Mouse (Mus musculus): ENCODE measurements at regions not wholly inside any gene's neighbourhood (a gene's known extent, or its start where the extent isn't known, plus 50 kb on each side); places are given as distances from the start of the nearest gene placed in this dataset.
"Not testable (repeated sequence)": the region's sequence is repeated elsewhere in the genome, so short reads cannot be mapped to it uniquely, and the experiment has no call there.

DNA sequence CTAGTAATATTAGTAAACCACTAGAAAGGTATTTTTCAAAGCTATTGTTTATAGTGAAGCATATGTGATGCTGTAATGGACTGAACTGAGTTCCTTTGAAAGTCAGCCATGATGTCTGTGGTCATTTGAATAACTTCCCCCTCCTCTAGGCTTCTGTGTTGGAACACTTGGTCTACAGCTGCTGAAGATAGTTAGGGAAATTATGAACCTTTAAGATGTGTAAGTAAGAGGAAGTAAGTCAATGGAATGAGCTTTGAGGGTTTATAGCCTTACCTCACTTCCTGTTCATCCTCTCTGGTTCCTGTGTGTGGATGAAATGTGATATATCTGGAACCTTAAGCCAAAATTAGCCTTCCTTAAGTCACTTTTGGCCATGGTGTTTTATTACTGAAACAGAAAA, 145.7 kb upstream of the Tmem229a start:
- DNase-seq = no peak

DNA sequence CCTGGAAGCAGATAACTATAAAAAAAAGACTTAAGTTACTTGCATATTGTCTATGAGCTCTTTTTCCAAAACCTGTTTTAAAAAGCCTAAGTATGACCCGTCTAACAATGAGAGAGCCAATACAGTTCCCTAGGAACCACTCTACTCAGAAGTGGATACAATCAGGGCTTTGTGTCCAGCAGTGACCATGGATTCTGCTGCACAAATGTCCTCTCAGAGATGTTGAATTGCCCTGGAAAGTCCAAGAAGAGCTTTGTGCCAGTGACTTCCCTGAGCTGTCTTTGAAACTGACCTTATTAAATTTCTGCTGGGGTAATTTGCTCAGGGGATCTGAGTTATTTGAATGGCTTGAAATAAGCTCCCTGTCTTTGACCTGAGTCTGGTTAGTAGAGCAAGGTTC, 131.1 kb upstream of the Tmem229a start:
- DNase-seq = peak; percentile 14

DNA sequence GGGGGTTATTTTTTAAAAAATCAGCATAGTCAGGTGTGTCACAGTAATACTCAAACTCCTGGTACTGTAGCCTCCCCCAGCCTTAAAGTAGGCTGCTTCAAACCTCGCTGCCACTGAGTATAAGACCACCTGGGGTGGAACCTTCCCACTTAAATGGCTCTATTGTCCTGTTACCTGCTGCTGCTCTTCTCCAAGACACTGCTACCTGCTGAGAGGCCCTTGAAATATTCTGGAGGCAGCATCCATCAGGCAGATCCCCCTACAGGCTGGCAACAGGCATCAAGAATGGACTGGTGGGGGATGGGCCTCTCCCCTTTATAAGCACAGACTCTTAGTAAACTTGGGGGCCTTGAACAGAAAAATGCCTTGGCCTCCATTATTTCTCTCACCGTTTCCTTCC, 129.8 kb upstream of the Tmem229a start:
- no peak for DNase-seq

DNA sequence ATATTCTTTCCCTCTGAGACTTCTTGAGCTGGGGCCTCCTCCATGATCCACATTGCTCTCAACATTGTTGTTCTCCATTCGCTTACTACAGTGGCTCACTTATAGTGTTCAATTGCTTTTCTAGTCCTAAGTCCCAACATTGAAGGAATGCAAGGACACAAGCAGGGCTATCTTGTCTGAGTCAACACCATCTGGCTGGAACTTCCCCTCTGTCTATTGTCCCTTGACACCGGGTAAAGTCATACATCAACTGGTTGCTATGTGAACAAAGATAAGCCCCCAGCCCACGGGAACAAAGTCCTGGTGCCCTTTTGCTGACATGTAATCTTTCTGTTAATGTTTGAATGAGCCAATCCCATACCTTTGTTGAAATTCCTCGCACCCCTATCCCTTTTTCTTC, 129.2 kb upstream of the Tmem229a start:
- not testable (repeated sequence) for DNase-seq

DNA sequence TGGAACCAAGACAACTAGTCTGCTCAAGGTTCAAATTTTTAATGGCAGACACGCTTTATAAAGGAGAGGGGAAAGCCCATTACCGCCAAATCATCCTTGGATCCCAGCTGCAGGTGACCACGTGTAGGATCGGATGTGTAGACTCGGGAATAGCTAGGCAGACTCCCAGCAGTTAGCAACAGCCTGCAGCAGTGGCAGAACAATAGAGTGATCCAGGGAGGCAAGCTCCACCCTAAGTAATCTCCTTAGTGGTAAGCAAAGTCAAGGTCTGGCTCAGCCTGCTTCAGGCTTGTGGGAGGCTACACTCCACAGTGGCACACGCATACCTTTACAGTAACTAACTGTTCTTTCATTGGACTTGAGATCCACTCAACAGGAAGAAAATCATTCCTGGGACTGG, 109.8 kb upstream of the Tmem229a start:
- DNase-seq = no peak

DNA sequence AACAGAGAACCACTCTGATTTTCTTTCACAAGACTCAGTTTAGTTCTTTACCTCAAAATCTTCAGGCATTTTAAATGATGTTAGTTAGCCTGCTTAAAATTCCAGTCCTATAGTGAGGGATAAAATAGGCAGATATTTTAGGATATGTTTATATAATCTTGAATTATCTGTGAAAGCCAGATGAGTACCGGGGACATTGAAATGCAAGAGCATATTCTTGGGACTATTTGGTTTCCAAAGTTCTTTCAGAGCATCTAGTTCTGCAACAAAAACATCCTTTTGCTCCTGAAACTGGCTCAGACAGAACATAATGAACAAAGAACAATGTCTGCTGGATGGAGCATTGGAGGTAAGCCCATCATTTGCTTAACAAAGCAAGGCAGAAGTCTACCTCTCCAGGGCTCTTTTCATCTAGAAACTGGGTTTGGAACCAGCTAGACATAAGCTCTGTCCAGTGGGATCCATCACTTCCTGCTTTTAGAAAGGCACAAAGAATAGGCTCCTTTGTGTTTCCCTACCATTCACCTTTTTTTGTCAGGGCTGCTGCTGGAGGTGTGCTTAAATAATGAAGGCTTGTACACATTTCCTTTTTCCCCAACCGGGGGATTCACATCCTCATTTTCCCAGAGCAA, 76.9 kb upstream of the Tmem229a start:
- no peak for DNase-seq

DNA sequence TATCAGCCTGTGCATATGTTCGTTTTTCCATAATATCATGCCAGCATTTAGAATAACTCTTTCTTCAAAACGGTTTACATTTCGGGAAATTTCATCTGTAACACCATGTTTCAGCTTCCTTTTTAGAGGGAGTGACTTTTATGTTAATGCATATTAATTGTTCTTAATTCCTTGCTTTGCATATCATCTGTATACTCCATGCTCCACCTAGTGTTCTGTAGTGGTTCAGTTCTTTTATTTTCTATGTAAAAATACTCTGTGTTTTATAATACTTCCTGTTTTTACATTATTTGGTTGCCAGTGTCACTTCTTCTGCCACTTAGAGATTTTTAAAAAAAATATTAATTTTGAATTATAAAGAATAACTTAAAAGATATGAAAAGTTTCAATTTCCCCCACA, 70.9 kb upstream of the Tmem229a start:
- DNase-seq = no peak

DNA sequence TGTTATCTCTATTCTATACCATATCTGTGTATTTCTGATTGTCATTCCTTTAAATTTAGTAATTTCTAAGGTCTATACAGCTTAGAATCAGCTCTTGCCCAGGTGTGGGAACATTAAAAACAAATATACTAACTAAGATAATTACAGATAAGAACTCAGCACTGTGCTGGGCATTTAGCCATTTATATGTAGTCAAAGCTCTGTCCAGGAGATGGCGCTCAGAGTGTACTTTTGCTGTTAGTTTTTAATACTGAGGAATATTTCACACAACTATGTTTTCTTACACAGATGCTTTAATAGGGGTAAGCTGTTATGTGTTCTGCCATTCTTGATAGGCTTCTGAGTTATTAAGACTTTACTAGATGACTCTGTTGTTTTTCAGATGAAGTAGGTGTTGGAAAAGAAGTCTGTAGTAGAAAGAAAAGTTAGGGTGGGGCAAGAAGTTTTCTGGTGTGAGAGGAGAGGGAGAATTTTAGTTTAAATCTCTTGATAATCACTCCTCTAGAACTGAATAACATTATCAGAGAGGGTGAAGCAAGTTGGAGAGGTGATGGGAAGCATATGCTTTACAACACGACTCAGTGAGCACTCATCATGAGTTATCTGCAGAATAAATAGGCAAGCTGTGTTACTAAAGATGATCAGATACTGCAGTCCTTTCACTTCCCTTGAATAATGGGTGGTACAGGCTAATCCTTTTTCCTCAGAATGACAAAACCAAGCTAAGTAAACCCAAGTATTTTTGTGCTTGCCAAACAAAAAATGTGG, 64.1 kb upstream of the Tmem229a start:
- peak; percentile 34 for DNase-seq

DNA sequence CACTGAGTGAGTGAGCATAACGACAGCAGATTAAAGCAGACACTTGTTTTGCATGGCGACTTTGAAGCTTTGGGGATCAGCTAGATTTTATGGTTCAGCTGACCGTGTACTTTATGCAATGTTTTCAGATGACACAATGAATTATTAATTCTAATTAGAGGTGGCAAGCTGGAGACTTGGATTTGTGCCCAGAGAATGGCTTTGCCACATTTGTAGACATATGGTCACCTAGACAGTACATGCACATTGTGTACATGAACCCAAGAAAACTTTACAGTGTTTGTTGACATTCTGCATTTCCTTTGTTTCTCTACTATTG, 57.1 kb upstream of the Tmem229a start:
- DNase-seq = peak; percentile 86

DNA sequence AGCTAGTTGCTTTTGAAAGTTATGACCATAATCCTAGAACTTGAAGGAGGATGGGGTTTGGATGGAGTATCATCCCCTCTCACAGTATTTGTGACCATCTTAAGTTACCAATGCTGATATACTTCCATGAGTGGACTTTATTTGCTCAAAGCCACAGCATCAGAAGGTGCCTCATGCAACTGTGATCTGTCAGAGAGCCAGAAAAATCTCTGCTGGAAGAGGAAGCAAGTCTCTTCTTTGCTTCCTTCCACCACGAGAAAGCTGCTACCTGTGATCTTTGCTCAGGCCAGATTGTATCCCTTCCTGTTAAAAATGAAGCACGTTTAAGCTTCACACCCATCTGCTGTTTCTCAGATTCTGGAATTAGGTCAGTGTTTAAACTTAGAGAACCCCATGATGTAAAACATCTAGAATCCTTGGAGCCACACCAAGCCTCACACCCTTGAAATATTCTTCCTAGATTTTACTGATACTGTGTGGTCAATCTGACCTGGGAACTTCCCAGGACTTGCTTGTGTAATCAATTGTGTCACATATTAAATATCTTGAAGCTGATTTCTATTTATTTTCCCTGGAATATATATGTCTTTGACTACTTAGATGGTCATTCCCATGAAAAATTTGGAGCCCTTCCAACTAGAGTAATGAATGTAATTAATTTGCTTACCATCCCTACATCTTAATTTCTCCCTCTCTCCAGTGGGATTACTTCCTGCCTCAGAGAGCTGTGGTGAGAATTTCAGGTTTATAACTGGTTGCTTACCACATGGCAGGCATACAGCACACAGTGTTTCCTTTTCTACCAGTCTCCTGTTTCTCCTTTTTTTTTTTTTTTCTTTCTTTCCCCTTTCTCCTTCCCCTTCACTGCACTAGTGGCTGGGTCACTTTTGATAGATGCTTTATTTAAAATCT, 56.5 kb upstream of the Tmem229a start:
- peak; percentile 47 for DNase-seq

DNA sequence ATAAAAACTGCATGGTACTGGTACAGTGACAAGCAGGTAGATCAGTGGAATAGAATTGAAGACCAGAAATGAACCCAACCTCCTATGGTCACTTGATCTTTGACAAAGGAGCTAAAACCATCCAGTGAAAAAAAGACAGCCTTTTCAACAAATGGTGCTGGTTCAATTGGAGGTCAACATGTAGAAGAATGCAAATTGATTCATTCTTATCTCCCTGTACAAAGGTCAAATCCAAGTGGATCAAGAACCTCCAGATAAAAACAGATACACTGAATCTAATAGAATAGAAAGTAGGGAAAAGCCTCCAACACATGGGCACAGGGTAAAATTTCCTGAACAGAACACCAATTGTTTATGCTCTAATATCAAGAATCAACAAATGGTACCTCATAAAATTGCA, 52.8 kb upstream of the Tmem229a start:
- not testable (repeated sequence) for DNase-seq
